Mouse (Mus musculus): ENCODE data around the gene Cldn20.

- TF ChIP-seq POLR2A (IDR thresholded peaks at IDR 0.05; ENCODE audit: low read depth, low read length): no peak
- TF ChIP-seq CTCF (IDR thresholded peaks at IDR 0.05; ENCODE audit: borderline replicate concordance, insufficient read depth, low read length): no peak
These were observed 8.7 kb downstream of the Cldn20 start for GRCm38 (mm10) chr17:3541033-3541432.
